Mouse (Mus musculus) midbrain, postnatal 0 days (tissue): ENCODE results near the gene Sez6. TPM values are rescaled to one million over a fixed set of nuclear protein-coding genes. Genes with fewer than 3 reads are reported as not detected.

Experiments
- ATAC-seq: fragments of 200-750 bp; cut with Nextera tagmentation; 2 replicates; pipeline ENCODE4 v1.8.0; 2017; ENCODE audit warnings: moderate number of reproducible peaks, mild to moderate bottlenecking, moderate TSS enrichment, moderate library complexity; ENCODE audit not compliant: low FRiP score
- DNase-seq: peaks from one replicate; pipeline ENCODE4 v3.0.0-alpha.2; 2015; ENCODE audit warnings: low spot score
- H3K27ac ChIP-seq: fragments of 300-500 bp; sonication (generic); 2 replicates; pipeline ENCODE4 v1.5.1; 2014; ENCODE audit warnings: low read depth, mild to moderate bottlenecking, low read length, mixed read lengths
- H3K27me3 ChIP-seq: fragments of 300-500 bp; sonication (generic); 2 replicates; pipeline ENCODE4 v1.6.1; 2014; ENCODE audit warnings: low read length, control low read depth, mixed read lengths; ENCODE audit not compliant: insufficient read depth
- H3K36me3 ChIP-seq: fragments of 300-500 bp; sonication (generic); 2 replicates; pipeline ENCODE4 v1.6.1; 2014; ENCODE audit warnings: low read length, control low read depth, mixed read lengths; ENCODE audit not compliant: insufficient read depth
- H3K4me1 ChIP-seq: fragments of 300-500 bp; sonication (generic); 2 replicates; pipeline ENCODE4 v1.6.1; 2014; ENCODE audit warnings: mild to moderate bottlenecking, control low read depth, antibody characterized with exemption, low read length, mixed read lengths; ENCODE audit not compliant: insufficient read depth
- H3K4me2 ChIP-seq: fragments of 300-500 bp; sonication (generic); 2 replicates; pipeline ENCODE4 v1.6.1; 2014; ENCODE audit warnings: low read depth, mild to moderate bottlenecking, low read length, mixed read lengths; ENCODE audit not compliant: poor library complexity, severe bottlenecking
- H3K4me3 ChIP-seq: fragments of 300-500 bp; sonication (generic); 2 replicates; pipeline ENCODE4 v1.5.1; 2014; ENCODE audit warnings: low read depth, mild to moderate bottlenecking, low read length, moderate library complexity
- H3K9ac ChIP-seq: fragments of 300-500 bp; sonication (generic); replicated peaks from 2 replicates; pipeline ENCODE4 v1.6.1; 2014; ENCODE audit warnings: mild to moderate bottlenecking, low read length, moderate library complexity, mixed read lengths; ENCODE audit not compliant: poor library complexity, severe bottlenecking
- H3K9me3 ChIP-seq: fragments of 300-500 bp; sonication (generic); 2 replicates; pipeline ENCODE4 v1.6.1; 2016; ENCODE audit warnings: low read length, control low read depth
- CTCF ChIP-seq: IDR thresholded peaks from 2 replicates; pipeline ENCODE4 v1.5.1; 2016; ENCODE audit warnings: antibody characterized with exemption, mild to moderate bottlenecking
- WGBS: fragments of 180-500 bp; shearing (Covaris S2); extraction: QIAGEN DNeasy Blood & Tissue Kit; methylation state at CpG from one replicate; pipeline ENCODE4 v1.1.7; 2014; 5-methylcytosine and 5-hydroxymethylcytosine counted together
- polyA plus RNA-seq: library from polyadenylated mRNA; unstranded; fragments of >200 nt; fragmentation: Nextera tagmentation; extraction: Ambion mirVana; gene quantifications from 2 replicates; pipeline ENCODE4 v1.2.1, GENCODE M21; 2015
- total RNA-seq: library from RNA; depleted of rRNA; stranded (reverse); fragments of >200 nt; gene quantifications from 2 replicates; pipeline ENCODE4 v1.2.3, GENCODE M21; 2014

Gene Sez6
- total and polyA plus RNA-seq, 2 experiments from 2014 or later, result 121 to 173 TPM

- H3K4me1 ChIP-seq, result peaks cover 14% of the 10 kb centered on the region
- no peaks in the 10 kb centered on the region for H3K36me3 ChIP-seq
- H3K9me3 ChIP-seq, result no peaks in the 10 kb centered on the region
- no peak overlapping the region for H3K4me2 ChIP-seq
- H3K9ac ChIP-seq, result no peak overlapping the region
- no peaks in the 10 kb centered on the region for H3K27me3 ChIP-seq
- TF ChIP-seq CTCF, result no peak
- 0 out of 2 replicates have a peak overlapping the region, but pooled peaks have one; percentile 26 for H3K27ac ChIP-seq
- ATAC-seq, result no peak
- peak; percentile 53 for DNase-seq
- no peak overlapping the region for H3K4me3 ChIP-seq
- WGBS, result 38% methylated on average over 6 of the region's 8 CpGs
Observed at GRCm38 (mm10) chr11:77901775-77902355, 28.7 kb upstream of the Sez6 start.

- 25% methylated on average over 3 of the region's 3 CpGs for WGBS
- peak; percentile 59 for DNase-seq
Observed at GRCm38 (mm10) chr11:77903761-77904160, 26.8 kb upstream of the Sez6 start.

GRCm38 (mm10) chr11:77904707-77905106 lies 25.9 kb upstream of the Sez6 start:
- no peak overlapping the region for H3K4me2 ChIP-seq
- H3K9me3 ChIP-seq, result no peaks in the 10 kb centered on the region
- no peak overlapping the region for H3K4me3 ChIP-seq
- no peak overlapping the region for H3K9ac ChIP-seq
- H3K4me1 ChIP-seq, result peaks cover 11% of the 10 kb centered on the region; the same call in 1 of the 2 replicates
- no peak overlapping the region for H3K27ac ChIP-seq
- DNase-seq (no peak), ATAC-seq (no peak)
- 36% methylated on average over 1 of the region's 1 CpGs for WGBS
- H3K36me3 ChIP-seq, result no peaks in the 10 kb centered on the region
- H3K27me3 ChIP-seq, result no peaks in the 10 kb centered on the region
- no peak for TF ChIP-seq CTCF

More at GRCm38 (mm10) chr11:77903761-77904160, 26.8 kb upstream of the Sez6 start:
- Histone ChIP-seq H3K9ac (no peak overlapping the region), H3K9me3 (no peaks in the 10 kb centered on the region), H3K27me3 (no peaks in the 10 kb centered on the region), H3K4me3 (no peak overlapping the region), H3K27ac (peak overlapping the region; percentile 4), H3K4me1 (peaks cover 7% of the 10 kb centered on the region; the same call in 1 of the 2 replicates), H3K4me2 (no peak overlapping the region), H3K36me3 (no peaks in the 10 kb centered on the region)
- peak; percentile 50 for TF ChIP-seq CTCF
- ATAC-seq, result no peak

GRCm38 (mm10) chr11:77906097-77906687 lies 24.4 kb upstream of the Sez6 start:
- no peak overlapping the region for H3K9ac ChIP-seq
- no peak for ATAC-seq
- 10% methylated on average over 19 of the region's 19 CpGs for WGBS

GRCm38 (mm10) chr11:77906747-77907174 lies 23.8 kb upstream of the Sez6 start:
- no peak overlapping the region for H3K9ac ChIP-seq
- DNase-seq (peak; percentile 74), ATAC-seq (no peak)
- peak overlapping the region; percentile 51; the same call in 1 of the 2 replicates for H3K27ac ChIP-seq
- H3K9me3 ChIP-seq, result no peaks in the 10 kb centered on the region
- 7% methylated on average over 9 of the region's 9 CpGs for WGBS
- TF ChIP-seq CTCF, result no peak
- H3K4me1 ChIP-seq, result peaks cover 8% of the 10 kb centered on the region; the same call in 1 of the 2 replicates
- no peak overlapping the region for H3K4me3 ChIP-seq
- H3K4me2 ChIP-seq, result peak overlapping the region; percentile 18; the same call in 1 of the 2 replicates
- H3K27me3 ChIP-seq, result no peaks in the 10 kb centered on the region
- no peaks in the 10 kb centered on the region for H3K36me3 ChIP-seq

More at GRCm38 (mm10) chr11:77906097-77906687, 24.4 kb upstream of the Sez6 start:
- no peak overlapping the region for H3K4me3 ChIP-seq
- H3K36me3 ChIP-seq, result no peaks in the 10 kb centered on the region
- no peaks in the 10 kb centered on the region for H3K9me3 ChIP-seq
- H3K27me3 ChIP-seq, result no peaks in the 10 kb centered on the region
- H3K4me1 ChIP-seq, result peaks cover 8% of the 10 kb centered on the region; the same call in 1 of the 2 replicates
- no peak overlapping the region for H3K4me2 ChIP-seq
- DNase-seq, result no peak
- no peak for TF ChIP-seq CTCF
- H3K27ac ChIP-seq, result 0 out of 2 replicates have a peak overlapping the region, but pooled peaks have one; percentile 51

- no peak for TF ChIP-seq CTCF
- WGBS, result 79% methylated on average over 4 of the region's 4 CpGs
- H3K4me1 ChIP-seq, result peaks cover 8% of the 10 kb centered on the region; the same call in 1 of the 2 replicates
- no peak overlapping the region for H3K4me3 ChIP-seq
- DNase-seq (no peak), ATAC-seq (no peak)
- no peak overlapping the region for H3K9ac ChIP-seq
- H3K27me3 ChIP-seq, result no peaks in the 10 kb centered on the region
- no peaks in the 10 kb centered on the region for H3K36me3 ChIP-seq
- H3K4me2 ChIP-seq, result no peak overlapping the region
- H3K27ac ChIP-seq, result no peak overlapping the region
- H3K9me3 ChIP-seq, result no peaks in the 10 kb centered on the region
Observed at GRCm38 (mm10) chr11:77908468-77908867, 22.1 kb upstream of the Sez6 start.
